Mouse (Mus musculus) lung, postnatal 4 days (tissue): ENCODE data around the gene Cnksr3.
A peak's percentile ranks its signal among the peaks of the same experiment; 100 is the strongest.

Experiments used
- DNase-seq, 2 experiments: peaks; one replicate each; pipeline ENCODE4 v3.0.0; 2021

Gene Cnksr3

GRCm38 (mm10) chr10:7076662-7077211 lies 135.3 kb downstream of the Cnksr3 start:
- DNase-seq = no peak

- peak; percentile 78 to 84 for DNase-seq
Observed at GRCm38 (mm10) chr10:7076201-7076600, 135.8 kb downstream of the Cnksr3 start.

GRCm38 (mm10) chr10:7075661-7076060 lies 136.4 kb downstream of the Cnksr3 start:
- DNase-seq = no peak

- no peak for DNase-seq
Observed at GRCm38 (mm10) chr10:7074231-7074630, 137.8 kb downstream of the Cnksr3 start.

- DNase-seq = no peak
Observed at GRCm38 (mm10) chr10:7070924-7071323, 141.1 kb downstream of the Cnksr3 start.

- no peak for DNase-seq
Observed at GRCm38 (mm10) chr10:7070100-7070835, 141.8 kb downstream of the Cnksr3 start.

- DNase-seq = no peak
Observed at GRCm38 (mm10) chr10:7069090-7069489, 142.9 kb downstream of the Cnksr3 start.
